Mouse (Mus musculus) heart, embryonic 12.5 days (tissue): ENCODE data around the gene Vmn2r84. TPM values are rescaled to one million over a fixed set of nuclear protein-coding genes. Genes with fewer than 3 reads are reported as not detected.

Experiments used
- polyA plus RNA-seq: library from polyadenylated mRNA; unstranded; fragments of >200 nt; fragmentation: Nextera tagmentation; extraction: Ambion mirVana; gene quantifications from 2 replicates; pipeline ENCODE4 v1.2.1, GENCODE M21; 2016

Vmn2r84 gene
- polyA plus RNA-seq, 1 experiment from 2014 or later, result not detected

Other genes with a start within 250 kb of the Vmn2r84 start
- gene Olfr825, start 227.6 kb downstream of the Vmn2r84 start, polyA plus RNA-seq, result not detected in 2 replicates
- not detected in 2 replicates for gene Olfr826, start 210.1 kb downstream of the Vmn2r84 start, polyA plus RNA-seq
- not detected in 2 replicates for gene Olfr827, start 179.9 kb downstream of the Vmn2r84 start, polyA plus RNA-seq
- gene Neurod4, start 114.1 kb downstream of the Vmn2r84 start, polyA plus RNA-seq, result 0.05 and 0.08 TPM in 2 replicates
- gene Tespa1, start 71.5 kb downstream of the Vmn2r84 start, polyA plus RNA-seq, result 0.27 and 0.37 TPM in 2 replicates
- not detected in 2 replicates for gene Vmn2r85, start 35.4 kb upstream of the Vmn2r84 start, polyA plus RNA-seq
- not detected in 2 replicates for gene Vmn2r86, start 61.7 kb upstream of the Vmn2r84 start, polyA plus RNA-seq
- not detected in 2 replicates for gene Vmn2r87, start 103.1 kb upstream of the Vmn2r84 start, polyA plus RNA-seq